Mouse (Mus musculus) inflammation-experienced regulatory T-cells, adult 6 months (primary cell): Measurements from ENCODE around the gene Homer2. TPM values are rescaled to one million over a fixed set of nuclear protein-coding genes. Genes with fewer than 3 reads are reported as not detected.

Source experiments
- ATAC-seq: one replicate; pipeline ENCODE4 v1.8.0; 2017
- polyA plus RNA-seq, 3 experiments: library from polyadenylated mRNA; unstranded; fragments of 100-300 nt; shearing (Covaris generic); gene quantifications; one replicate each; pipeline ENCODE4 v1.2.1; 2017

Gene Homer2
- polyA plus RNA-seq, 3 experiments from 2014 or later, result 0.47 TPM; not detected in 2

DNA sequence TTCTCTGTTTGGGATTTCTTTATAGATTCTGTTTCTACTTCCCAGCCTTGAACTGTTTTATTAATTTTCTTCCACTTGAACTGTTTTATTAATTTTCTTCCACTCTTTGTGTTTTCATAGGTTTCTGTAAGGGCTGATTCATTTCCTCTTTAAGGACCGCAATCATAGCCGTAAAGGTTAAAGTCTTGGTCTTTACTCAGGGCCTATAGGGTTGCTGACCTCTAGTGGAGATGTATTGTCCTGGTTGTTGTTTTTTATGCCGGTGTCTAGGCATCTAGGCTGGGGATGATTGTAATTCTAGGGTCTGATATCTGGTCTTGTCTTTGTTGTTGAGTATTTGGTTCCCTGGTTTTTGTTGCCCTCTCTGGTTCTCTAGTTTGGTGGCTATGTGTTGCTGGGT is 123.8 kb downstream of the Homer2 start:
- ATAC-seq, result no peak

DNA sequence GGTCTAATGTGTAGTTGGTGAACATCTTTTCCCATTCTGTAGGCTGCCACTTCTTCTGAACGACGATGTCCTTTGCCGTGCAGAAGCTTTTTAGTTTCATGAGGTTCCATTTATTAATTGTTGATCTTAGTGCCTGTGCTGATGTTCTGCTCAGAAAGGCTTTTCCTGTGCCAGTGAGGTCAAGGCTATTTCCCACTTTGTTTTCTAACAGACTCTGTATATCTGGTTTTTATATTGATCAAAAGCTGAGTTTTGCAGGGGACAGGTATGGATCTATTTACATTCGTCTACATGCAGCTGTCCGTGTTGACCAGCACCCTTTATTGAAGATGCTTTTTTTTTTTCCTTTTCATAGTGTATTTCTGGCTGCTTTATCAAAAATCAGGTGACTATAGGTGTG is 128.0 kb downstream of the Homer2 start:
- no peak for ATAC-seq

DNA sequence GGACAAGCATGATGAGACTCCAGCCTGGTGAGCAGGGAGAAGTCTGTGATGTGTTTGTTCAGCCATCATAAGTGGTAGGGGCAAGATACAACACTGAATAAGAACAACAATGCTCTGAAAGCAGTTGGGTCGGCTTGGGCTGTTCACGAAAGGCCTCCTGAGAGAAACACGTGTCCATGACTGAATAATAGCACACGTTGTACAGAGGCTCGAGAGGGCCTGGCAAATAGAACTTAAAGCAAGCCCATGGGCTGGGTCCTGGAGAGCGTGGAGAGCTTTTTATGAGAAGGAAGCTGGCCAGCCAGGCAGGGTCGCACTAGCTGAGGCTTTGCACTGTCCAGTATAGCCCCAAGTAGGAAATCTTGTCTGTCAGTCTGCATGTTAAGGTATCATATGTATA is 128.9 kb downstream of the Homer2 start:
- no peak for ATAC-seq

DNA sequence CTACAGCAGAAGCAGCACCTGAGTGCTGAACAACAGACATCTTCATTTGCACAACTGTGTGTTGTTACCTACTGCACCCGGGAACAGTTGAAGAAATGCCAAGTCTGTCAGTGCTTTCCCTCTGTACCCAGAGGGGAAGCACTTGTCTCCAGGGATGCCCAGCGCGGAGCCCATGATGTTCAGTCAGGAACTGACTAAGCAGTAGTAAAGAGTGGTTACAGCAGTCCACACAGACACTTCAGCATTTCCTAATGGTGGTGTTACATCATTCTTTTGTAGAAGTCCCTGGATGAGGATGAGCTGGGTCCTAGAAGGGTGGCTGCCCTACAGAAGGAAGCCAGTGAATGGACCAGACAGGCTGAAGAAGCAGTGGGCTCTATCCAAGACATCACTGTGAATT is 129.5 kb downstream of the Homer2 start:
- no peak for ATAC-seq

DNA sequence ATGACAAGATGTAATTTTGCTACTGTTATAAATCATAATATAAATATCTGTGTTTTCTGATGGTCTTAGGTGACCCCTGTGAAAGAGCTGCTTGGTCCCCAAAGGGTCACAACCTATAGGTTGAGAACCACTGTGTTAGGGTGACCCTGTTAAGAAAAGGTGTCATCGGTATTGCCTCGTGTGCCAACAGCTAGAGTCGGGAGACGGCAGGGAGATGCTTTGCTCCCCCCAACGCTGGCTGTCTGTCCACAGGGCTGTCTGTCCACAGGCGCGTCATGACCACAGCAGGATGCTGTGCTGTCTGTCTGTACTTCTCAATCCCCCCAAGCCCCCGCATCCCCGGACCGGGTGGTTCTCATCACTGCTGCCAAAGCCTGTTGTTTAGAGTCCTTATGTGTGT is 131.7 kb downstream of the Homer2 start:
- no peak for ATAC-seq

DNA sequence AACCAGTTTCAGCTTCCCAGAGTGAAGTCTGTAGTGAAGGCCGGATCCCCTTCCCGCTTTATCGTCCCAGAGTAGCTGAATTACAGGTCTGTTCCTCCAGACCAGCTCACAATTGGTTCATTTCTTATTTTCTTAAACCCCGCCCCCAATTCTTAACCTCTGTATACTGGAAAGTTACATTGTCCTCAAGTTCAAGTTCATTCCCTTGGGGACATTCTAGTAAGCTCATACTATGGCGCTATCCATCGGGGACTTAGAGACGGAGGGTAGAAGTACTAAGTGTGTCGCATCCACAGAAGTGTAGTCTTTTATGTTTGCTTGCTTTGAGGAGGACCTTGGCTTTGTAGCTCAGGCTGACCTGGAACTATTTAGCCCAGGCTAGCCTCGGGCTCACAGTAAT is 133.5 kb downstream of the Homer2 start:
- no peak for ATAC-seq

DNA sequence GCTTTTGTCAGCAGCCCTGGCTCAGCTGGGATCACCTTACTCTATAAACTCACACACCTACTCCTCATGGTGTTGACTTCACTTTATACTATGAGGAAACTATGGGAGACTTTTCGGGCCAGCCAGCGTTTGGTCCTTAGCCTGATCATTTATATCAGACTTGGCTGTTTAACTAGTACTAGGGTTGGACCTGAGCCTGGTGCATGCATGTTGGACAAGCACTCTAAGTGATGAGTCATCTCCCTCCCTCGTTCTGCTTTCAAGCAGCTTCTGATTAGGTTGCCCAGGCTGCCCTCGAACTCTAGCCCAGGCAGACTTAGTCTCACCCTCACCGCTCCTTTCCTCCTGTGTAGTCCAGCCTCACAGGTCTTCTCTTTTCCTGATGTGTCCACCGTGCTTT is 133.9 kb downstream of the Homer2 start:
- ATAC-seq, result no peak

DNA sequence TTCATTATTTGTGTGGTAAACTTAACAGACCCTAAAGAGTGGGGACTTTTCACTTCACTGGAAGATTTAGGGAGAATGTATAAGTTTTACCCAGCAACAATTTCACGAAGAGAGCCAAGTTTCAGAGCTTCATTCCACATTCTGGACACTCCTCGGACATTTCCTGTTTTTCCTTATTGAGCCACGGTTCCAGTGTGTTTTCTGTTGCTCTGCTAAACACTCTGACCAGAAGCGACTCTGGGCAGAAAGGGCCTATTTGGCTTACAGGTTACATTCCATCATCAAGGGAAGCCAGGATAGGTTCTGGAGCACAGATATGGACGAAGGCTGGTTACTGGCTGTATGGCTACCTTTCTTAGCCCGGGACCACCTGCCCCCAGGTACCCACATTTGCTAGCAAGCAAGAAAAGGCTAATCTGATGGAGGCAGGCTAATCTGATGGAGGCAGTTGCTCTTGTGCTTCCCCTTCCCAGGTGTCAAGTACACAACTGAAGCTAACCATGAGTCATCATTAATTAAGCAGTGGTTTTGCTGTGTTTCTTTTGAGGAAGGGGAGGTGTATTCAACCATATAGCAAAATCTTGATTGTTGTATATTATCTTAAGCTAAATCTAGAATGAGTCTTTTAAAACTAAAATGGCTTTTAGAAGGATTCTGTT is 134.6 kb downstream of the Homer2 start:
- ATAC-seq, result no peak

DNA sequence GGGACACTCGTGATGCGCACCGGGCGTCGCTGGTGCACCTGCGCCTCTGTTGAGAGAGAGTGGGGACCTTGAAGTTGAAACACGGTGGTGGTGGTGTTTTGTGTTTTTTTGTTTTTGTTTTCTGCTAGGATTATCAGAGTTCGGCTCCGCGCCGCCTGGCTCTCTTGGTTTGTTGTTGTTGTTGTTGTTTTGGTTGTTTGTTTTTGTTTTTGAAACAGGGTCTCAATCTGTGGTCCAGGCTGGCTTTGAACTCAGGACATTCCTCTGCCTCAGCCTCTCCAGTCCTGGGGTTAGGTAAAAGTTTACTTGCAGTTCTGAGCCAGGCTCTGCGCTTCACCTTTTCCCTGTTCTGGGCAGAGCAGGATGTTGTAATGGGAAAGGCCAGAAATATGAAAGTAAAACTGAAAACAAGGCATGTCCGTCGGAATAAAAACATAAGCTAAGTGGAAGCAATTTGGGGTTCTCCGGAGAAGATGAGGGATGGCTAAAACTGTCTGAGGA is 135.3 kb downstream of the Homer2 start:
- ATAC-seq, result no peak

DNA sequence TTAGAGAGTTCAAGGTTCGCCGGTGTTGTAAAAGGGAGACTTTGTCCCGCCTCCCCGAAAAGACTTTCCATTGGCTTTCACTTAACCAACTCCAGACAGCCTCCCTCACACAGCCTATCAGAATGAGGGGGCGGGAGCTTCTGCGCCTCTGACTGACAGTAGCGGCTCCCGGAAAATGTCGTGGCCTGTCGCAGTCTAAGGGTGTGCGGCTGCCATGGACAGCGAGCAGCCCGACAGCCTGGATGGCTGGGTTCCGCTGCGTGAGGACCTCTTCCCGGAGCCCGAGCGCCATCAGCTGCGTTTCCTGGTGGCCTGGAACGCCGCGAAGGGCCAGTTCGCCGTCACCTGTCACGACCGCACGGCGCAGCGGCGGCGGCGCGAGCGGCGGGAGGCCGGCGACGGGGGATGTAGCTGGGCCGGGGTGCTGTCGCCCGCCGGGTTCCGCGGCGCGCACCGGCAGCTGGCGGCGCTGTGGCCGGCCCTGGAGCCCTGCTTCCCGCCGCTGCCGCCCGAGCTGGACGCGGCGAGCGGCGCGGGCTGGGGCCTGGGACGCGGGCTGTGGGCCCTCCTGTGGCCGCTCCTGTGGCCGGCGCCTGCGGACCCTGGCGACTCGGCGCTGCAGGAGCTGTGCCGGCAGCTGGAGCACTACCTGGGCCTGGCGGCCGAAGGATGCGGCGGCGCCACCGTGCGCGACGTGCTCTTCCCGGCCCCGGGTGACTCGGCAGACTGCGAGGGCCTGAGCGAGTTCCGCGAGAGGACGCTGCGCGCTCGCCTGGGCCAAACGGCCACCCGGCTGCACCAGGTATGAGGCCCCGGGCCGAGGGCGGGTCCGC is 136.0 kb downstream of the Homer2 start, which contains the start of gene Whamm:
Whamm (plus strand) TSS at position 159 of the 833 bp plus-strand sequence.
- peak; percentile 98 for ATAC-seq

DNA sequence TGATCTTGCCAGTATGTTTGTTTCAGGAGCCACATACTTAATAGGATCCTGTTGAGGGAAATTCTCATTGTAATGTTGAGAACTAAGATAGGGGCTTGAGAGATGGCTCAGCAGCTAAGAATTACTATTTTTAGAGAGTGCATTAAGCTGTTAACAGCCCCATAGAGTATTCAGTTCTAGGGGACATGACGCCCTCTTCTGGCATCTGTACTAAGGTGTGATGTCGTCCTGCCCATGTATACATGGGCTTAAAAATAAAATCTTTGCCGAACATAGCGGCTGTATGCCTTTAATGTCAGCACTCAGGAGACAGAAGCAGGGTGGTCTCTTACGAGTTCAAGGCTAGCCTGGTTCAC is 136.6 kb downstream of the Homer2 start:
- ATAC-seq, result peak; percentile 29

DNA sequence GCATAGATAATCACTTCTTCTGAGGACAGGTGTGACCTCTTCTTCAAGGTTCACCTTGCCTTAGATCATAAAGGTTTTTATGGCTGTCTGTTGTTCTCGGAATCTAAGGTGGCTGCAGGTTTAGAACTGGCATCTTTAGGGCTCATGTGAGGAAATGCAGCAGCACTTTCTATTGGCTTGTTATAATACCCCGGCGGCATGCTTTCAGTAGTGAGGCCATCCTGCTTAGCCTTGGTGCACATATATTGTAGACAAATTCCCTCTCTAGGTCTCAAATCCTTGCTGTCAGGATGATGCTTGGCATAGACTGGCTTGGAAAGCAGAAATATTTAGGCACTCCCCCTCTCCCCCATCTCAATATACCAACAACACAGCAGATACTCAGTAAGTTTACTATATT is 137.1 kb downstream of the Homer2 start:
- no peak for ATAC-seq

DNA sequence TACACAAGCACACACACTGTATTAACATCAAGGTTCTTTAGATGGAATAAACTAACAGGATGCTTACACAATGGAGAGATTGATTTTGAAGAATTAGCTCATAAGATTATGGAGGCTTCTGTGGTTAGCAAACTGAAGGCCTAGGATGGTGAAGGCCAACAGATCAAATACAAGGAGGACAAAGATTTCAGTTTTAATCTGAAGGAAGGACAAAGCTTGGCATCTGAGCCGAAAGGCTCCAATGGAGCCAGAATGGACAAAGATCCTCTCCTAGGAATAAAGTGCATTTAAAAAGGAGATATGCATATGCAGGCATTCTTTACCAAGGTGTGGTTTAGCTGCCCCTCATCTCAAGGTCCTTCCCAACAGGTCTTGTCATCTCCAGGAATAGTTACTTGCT is 137.5 kb downstream of the Homer2 start:
- ATAC-seq, result no peak

DNA sequence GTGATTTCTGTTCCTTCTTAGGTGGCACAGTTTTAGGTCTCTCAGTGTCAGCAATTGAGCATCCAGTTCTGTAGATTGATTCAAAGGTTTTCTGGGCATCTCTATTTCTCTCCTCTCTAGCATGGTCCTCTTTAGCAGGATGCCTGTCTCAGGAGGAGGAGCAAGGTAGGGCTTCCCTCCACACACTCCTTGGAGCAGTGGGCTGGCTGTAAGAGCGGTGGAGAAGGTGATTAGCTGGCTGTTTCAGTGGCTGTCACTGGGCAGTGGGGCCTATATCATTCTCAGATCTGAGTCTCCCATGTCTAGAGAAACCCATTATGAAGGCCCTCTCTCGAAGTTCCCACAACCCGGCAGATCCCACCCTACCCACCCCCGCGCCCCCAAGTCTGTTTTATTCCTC is 139.9 kb downstream of the Homer2 start:
- ATAC-seq, result no peak

DNA sequence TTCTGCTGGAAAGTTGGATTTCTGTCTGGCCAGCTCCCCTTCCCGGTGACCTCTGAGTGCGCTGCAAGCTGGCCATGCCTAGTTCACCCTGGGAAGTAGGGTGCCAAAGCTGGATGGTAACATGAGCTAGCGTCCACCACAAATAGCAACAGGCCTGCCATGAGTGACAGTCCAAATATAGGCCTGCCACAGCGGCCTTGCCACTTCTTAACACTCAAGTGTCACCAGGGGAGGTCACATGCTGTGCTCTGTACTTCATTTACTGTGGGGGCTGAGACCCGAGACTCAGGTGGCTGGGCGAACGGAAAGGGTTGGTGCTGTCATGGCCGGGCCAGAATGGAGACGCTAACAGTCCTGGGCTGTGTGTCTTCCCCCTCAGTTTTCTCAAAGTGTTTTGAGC is 140.4 kb downstream of the Homer2 start, which contains the start of gene Fsd2:
Fsd2 (minus strand) TSS at position 53 of the 400 bp plus-strand sequence.
- no peak for ATAC-seq

DNA sequence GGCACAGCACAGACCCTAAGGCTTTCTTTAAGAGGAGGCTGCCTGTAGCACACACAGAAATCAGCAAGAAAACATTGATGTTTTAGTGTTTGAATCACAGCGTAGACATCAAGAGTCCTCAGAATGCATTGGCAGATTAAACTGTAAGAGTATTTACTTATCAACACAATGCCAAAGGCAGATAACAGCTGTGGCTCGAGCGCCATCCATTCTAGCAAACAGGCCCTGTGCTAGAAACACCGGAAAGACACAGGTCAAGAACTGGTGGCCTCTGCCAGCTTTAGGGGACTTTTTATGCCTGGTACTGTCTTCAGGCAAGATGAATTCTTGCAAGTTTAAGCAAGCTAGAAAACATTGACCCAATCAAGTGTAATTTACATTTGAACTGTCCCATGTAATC is 141.0 kb downstream of the Homer2 start:
- ATAC-seq, result no peak

DNA sequence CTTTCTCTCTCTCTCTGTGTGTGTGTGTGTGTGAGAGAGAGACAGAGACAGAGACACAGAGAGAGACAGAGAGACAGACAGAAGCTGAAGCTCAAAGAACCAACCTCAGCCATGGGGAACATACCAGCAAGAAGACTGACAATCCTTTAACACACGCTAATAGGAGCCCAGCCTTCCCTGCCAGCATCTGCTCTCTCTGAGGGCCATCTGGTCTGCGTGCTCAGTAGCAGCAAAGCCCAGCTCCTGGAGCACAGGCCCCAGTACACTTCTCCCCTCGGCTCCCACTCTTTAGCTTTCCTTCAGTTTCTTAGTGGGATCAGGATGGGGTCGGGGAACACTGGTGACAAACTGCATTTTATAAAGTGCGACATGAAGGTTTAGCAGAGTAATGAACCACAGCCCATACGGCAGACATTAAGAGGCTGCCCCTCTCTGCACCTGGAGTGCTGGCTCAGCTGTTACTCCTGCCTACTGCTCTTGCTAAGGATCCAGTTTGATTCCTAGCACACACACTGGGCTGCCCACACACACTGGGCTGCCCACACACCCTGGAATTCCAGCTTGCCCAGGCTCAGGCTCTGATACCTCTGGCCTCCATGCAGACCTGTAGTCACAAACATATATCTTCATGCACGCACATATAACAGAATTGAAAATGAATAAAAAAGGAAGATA is 141.8 kb downstream of the Homer2 start:
- no peak for ATAC-seq

DNA sequence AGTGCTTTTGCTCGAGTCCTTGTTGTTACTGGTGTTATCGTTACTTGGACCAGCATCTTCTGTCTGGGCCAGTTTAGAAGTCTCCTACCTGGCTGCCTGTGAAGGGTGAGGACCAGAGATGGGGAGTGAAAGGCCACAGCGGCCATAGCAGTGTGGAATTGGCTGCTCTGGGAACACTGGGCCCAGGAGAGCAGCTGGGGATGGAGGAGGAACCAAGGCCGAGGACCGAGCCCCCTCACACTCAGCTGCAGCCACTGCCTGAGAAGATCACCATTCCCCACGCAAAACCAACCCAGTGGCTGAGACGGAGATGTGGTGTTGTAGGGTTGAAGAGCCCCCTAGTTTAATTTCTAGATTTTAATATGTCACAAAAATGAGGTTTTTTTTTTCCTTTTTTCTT is 142.6 kb downstream of the Homer2 start:
- no peak for ATAC-seq

DNA sequence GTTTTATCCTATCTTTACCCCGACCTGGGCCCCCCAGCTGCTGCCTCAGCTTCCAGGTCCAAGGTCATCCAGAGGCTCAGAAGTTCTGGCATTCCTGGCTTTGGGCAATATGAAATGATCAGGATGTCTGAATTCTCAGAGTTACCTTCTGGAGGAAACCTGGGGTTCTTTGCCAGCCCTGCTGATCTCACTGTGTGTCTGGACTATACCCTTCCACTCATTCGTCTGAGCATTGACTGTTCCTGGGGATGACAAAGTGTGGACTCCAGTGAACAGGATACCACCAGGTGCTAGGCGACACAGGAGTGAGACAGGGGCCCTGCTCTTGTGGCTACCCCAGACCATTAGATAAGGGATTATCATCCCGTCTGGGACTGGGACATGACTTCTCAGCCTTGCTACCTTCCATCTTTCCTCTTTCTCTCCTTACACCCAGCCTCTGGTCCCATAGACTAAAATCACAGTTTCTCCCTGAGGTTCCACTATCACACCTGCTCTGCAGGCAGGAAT is 143.8 kb downstream of the Homer2 start:
- no peak for ATAC-seq

DNA sequence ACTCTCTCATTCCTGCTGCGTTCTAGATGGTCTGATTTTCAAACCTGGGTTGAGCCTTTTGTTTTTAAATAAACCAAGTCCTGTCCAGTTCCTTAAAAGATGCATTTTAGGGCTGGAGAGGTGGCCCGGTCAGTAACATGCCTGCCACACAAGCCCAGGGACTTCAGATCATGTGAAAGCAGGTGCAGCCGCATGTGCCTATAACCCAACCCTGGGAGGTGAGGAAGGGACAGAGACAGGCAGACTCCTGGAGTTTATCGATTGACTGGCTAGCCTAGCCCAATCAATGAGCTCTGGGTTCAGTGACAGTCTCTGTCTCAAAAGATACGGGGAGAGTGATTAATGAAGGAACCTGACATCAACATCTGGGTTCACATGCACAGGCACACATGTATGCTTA is 146.1 kb downstream of the Homer2 start:
- no peak for ATAC-seq

DNA sequence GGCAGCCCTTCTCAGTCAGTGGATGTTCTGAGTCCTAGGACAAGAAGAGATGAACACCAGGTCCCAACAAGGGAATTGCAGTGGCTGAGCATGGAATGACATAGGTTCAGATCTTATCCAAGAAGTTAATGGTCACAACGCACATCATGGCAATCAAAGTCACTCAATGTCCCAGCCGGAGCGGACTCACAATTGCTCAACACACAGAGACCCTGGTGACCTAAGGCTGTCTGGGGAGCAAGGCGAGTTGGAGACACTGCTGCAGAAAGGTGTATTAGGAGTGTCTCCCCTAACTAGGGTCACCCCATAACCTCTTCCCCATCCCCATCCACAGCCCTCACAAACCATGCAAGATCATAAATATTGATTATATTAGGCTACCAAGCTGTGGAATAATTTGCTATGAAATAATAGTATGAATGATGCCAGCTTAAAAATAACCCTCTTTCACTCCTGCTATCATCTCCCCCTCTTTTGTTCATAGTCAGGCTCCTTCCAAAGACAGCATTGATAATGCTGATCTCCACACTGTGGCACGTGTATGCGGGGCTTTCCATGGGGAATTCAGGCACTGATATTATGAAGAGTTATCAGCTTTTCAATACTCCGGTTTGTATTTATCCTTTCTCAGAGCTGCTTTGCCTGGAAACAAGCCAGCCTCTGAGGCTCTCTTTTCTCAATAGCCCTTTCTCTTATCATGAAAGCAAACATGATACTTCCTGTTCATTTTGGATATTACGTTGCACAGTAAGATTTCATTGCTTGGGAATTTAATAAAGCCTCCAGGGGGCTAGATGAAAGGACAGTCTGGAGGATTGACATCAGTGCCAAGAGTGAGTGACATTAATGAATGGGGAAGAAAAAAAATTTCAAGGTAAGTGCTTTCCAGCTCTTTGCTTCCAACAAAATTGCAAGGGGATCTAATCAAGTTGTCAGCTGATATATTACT is 147.0 kb downstream of the Homer2 start:
- no peak for ATAC-seq
